Mouse (Mus musculus) midbrain, embryonic 11.5 days (tissue): Measurements from ENCODE around the gene Srm. TPM values are rescaled to one million over a fixed set of nuclear protein-coding genes. Genes with fewer than 3 reads are reported as not detected.

ENCODE experiments used
- ATAC-seq: fragments of 200-750 bp; cut with Nextera tagmentation; 2 replicates; pipeline ENCODE4 v1.8.0; 2017; ENCODE audit warnings: moderate TSS enrichment, moderate library complexity; ENCODE audit not compliant: low FRiP score
- DNase-seq: peaks from one replicate; pipeline ENCODE4 v3.0.0; 2015; ENCODE audit warnings: low spot score; ENCODE audit errors: missing footprints
- H3K27ac ChIP-seq: fragments of 300-500 bp; sonication (generic); 2 replicates; pipeline ENCODE4 v1.5.1; 2014; ENCODE audit warnings: low read depth, low read length
- H3K27me3 ChIP-seq: fragments of 300-500 bp; sonication (generic); 2 replicates; pipeline ENCODE4 v1.6.1; 2014; ENCODE audit warnings: mild to moderate bottlenecking, low read length, moderate library complexity, mixed read lengths; ENCODE audit not compliant: control insufficient read depth, insufficient read depth
- H3K36me3 ChIP-seq: fragments of 300-500 bp; sonication (generic); 2 replicates; pipeline ENCODE4 v1.6.1; 2014; ENCODE audit warnings: mild to moderate bottlenecking, low read length, moderate library complexity, mixed read lengths; ENCODE audit not compliant: control insufficient read depth, insufficient read depth
- H3K4me1 ChIP-seq: fragments of 300-500 bp; sonication (generic); 2 replicates; pipeline ENCODE4 v1.6.1; 2014; ENCODE audit warnings: low read length; ENCODE audit not compliant: control insufficient read depth, insufficient read depth
- H3K4me2 ChIP-seq: fragments of 300-500 bp; sonication (generic); 2 replicates; pipeline ENCODE4 v1.6.1; 2014; ENCODE audit warnings: mild to moderate bottlenecking, moderate library complexity
- H3K4me3 ChIP-seq: fragments of 300-500 bp; sonication (generic); 2 replicates; pipeline ENCODE4 v1.5.1; 2014; ENCODE audit warnings: low read depth, low read length
- H3K9ac ChIP-seq: fragments of 300-500 bp; sonication (generic); 2 replicates; pipeline ENCODE4 v1.6.1; 2014; ENCODE audit warnings: low read length
- H3K9me3 ChIP-seq: fragments of 300-500 bp; sonication (generic); 2 replicates; pipeline ENCODE4 v1.6.1; 2016; ENCODE audit warnings: low read length; ENCODE audit not compliant: control insufficient read depth
- WGBS: fragments of 180-500 bp; shearing (Covaris S2); extraction: QIAGEN DNeasy Blood & Tissue Kit; methylation state at CpG from one replicate; pipeline ENCODE4 v1.1.7; 2014; 5-methylcytosine and 5-hydroxymethylcytosine counted together
- polyA plus RNA-seq: library from polyadenylated mRNA; unstranded; fragments of >200 nt; fragmentation: Nextera tagmentation; extraction: Ambion mirVana; gene quantifications from 2 replicates; pipeline ENCODE4 v1.2.1, GENCODE M21; 2014

Gene Srm
- polyA plus RNA-seq, 1 experiment from 2014 or later, result 163 TPM

GRCm38 (mm10) chr4:148639455-148639854, 48.2 kb downstream of the Srm start:
- H3K4me1 ChIP-seq, result peaks cover 3% of the 10 kb centered on the region; the same call in 1 of the 2 replicates

GRCm38 (mm10) chr4:148641121-148641520, 49.8 kb downstream of the Srm start:
- Histone ChIP-seq H3K4me1 (peaks cover 3% of the 10 kb centered on the region; the same call in 1 of the 2 replicates), H3K4me2 (no peak overlapping the region), H3K4me3 (no peak overlapping the region), H3K27me3 (no peaks in the 10 kb centered on the region), H3K27ac (no peak overlapping the region), H3K9me3 (no peaks in the 10 kb centered on the region), H3K36me3 (no peaks in the 10 kb centered on the region), H3K9ac (no peak overlapping the region)
- DNase-seq (no peak), ATAC-seq (no peak)
- WGBS, result 83% methylated on average over 5 of the region's 5 CpGs

More at GRCm38 (mm10) chr4:148639455-148639854, 48.2 kb downstream of the Srm start:
- WGBS, result 86% methylated on average over 2 of the region's 2 CpGs
- no peak overlapping the region for H3K27ac ChIP-seq
- no peak overlapping the region for H3K9ac ChIP-seq
- no peak for DNase-seq
- no peaks in the 10 kb centered on the region for H3K9me3 ChIP-seq
- H3K27me3 ChIP-seq, result no peaks in the 10 kb centered on the region
- H3K36me3 ChIP-seq, result no peaks in the 10 kb centered on the region
- no peak overlapping the region for H3K4me2 ChIP-seq
- ATAC-seq, result no peak
- H3K4me3 ChIP-seq, result no peak overlapping the region

- H3K4me1 ChIP-seq, result peaks cover 3% of the 10 kb centered on the region; the same call in 1 of the 2 replicates
- H3K27ac ChIP-seq, result no peak within 1 kb of the TSS
- no peaks in the 10 kb centered on the region for H3K27me3 ChIP-seq
- no peaks in the 10 kb centered on the region for H3K36me3 ChIP-seq
- ATAC-seq (no peak), DNase-seq (no peak)
- peak within 1 kb of the TSS; percentile 15; the same call in 1 of the 2 replicates for H3K4me2 ChIP-seq
- WGBS, result 67% methylated on average over 15 of the region's 15 CpGs
- H3K4me3 ChIP-seq, result no peak within 1 kb of the TSS
- 0 out of 2 replicates have a peak within 1 kb of the TSS, but pooled peaks have one; percentile 9 for H3K9ac ChIP-seq
- H3K9me3 ChIP-seq, result no peaks in the 10 kb centered on the region
Measured at GRCm38 (mm10) chr4:148643291-148644156, 52.2 kb downstream of the Srm start, which contains the start of gene Gm572. Gene Gm572 (plus strand): TSS chr4:148643317.

- DNase-seq (peak; percentile 94), ATAC-seq (no peak)
- no peaks in the 10 kb centered on the region for H3K27me3 ChIP-seq
- no peak overlapping the region for H3K27ac ChIP-seq
- no peaks in the 10 kb centered on the region for H3K36me3 ChIP-seq
- H3K9me3 ChIP-seq, result no peaks in the 10 kb centered on the region
- H3K4me3 ChIP-seq, result no peak overlapping the region
- peaks cover 3% of the 10 kb centered on the region; the same call in 1 of the 2 replicates for H3K4me1 ChIP-seq
- H3K4me2 ChIP-seq, result peak overlapping the region; percentile 15; the same call in 1 of the 2 replicates
- H3K9ac ChIP-seq, result 0 out of 2 replicates have a peak overlapping the region, but pooled peaks have one; percentile 9
- 10% methylated on average over 9 of the region's 9 CpGs for WGBS
Measured at GRCm38 (mm10) chr4:148644157-148644511, 52.8 kb downstream of the Srm start.

Other genes with a start within 250 kb of the Srm start
- gene Ubiad1, start 146.7 kb upstream of the Srm start, polyA plus RNA-seq, result 15.5 and 15.8 TPM in 2 replicates
- 30.5 and 30.9 TPM in 2 replicates for gene Mtor, start 142.9 kb upstream of the Srm start, polyA plus RNA-seq
- gene Angptl7, start 91.0 kb upstream of the Srm start, polyA plus RNA-seq, result 0.14 and 0.22 TPM in 2 replicates
- 101 and 107 TPM in 2 replicates for gene Exosc10, start 33.1 kb upstream of the Srm start, polyA plus RNA-seq
- 0.25 TPM in 1 of 2 replicates, not detected in the other for gene Masp2, start 11.1 kb downstream of the Srm start, polyA plus RNA-seq
- 216 and 221 TPM in 2 replicates for gene Tardbp, start 35.5 kb downstream of the Srm start, polyA plus RNA-seq
- not detected in 2 replicates for gene Gm572, start 51.8 kb downstream of the Srm start, polyA plus RNA-seq
- 1.6 TPM in 2 replicates for gene Casz1, start 212.9 kb downstream of the Srm start, polyA plus RNA-seq